Mouse (Mus musculus): ENCODE results near the gene Cd247.

DNA sequence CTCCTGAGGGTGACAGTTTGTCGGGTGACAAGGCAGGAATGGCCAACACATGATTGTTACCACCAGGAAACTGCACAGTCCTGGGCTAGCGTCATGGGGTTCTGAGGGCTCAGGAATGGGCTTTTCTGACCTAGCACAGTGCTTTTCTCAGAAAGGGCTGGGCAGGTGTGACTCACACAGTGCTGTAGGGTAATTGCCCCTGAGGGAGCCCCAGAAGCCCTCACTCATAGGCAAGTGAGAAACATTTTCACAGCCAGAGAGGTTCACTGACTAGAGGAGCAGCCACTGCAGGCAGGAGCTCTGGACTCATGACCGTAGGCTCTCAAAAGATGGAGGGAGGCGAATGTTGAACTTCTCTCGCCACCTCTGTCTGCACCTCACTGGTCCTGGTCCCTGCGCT lies 1.5 kb downstream of the Cd247 start:
- no peak for TF ChIP-seq GATA1 (IDR thresholded peaks at IDR 0.05; ENCODE audit: low read length)
- TF ChIP-seq TAL1 (IDR thresholded peaks at IDR 0.05; ENCODE audit: low read length) = no peak
